Mouse (Mus musculus) small intestine, adult 2 months (tissue): ENCODE results near the gene Grn.

Experiments used
- CTCF ChIP-seq: fragments of 200-500 bp; IDR thresholded peaks from 2 replicates; pipeline ENCODE4 v1.5.1; 2012; ENCODE audit warnings: low read depth, mild to moderate bottlenecking, control low read depth, inconsistent platforms, low read length, moderate library complexity, mixed read lengths; ENCODE audit not compliant: insufficient replicate concordance, insufficient read length; ENCODE audit errors: extremely low read depth
- POLR2A ChIP-seq: fragments of 200-500 bp; IDR thresholded peaks from 2 replicates; pipeline ENCODE4 v1.6.1; 2012; ENCODE audit warnings: low read depth, mild to moderate bottlenecking, control low read depth, inconsistent platforms, low read length, moderate library complexity

DNA sequence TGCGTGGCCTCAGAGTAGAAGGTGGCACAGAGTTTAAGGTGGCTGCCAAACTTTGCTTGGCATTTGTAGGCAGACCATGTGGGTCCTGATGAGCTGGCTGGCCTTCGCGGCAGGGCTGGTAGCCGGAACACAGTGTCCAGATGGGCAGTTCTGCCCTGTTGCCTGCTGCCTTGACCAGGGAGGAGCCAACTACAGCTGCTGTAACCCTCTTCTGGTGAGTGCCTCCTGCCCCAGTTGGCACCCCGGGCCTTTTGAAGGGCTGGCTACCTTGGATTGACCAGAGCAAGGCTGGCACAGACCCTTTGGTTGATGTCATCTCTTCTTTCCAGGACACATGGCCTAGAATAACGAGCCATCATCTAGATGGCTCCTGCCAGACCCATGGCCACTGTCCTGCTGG is 2.8 kb downstream of the Grn start:
- TF ChIP-seq CTCF (no peak), POLR2A (no peak)
